Mouse (Mus musculus): Measurements from ENCODE around the gene 4931422A03Rik. TPM values are rescaled to one million over a fixed set of nuclear protein-coding genes. Genes with fewer than 3 reads are reported as not detected.

4931422A03Rik gene
- polyA plus RNA-seq, 1 experiment, result 0.19 TPM

- H3K4me2 ChIP-seq (ENCODE audit: low read depth), result no peak overlapping the region
- H3ac ChIP-seq (ENCODE audit: control insufficient read depth, insufficient read length), result no peak overlapping the region
- no peak for TF ChIP-seq SRF (IDR thresholded peaks at IDR 0.05; ENCODE audit: control insufficient read depth, insufficient read length, low read depth)
- TF ChIP-seq REST (IDR thresholded peaks at IDR 0.05; ENCODE audit: insufficient read depth, insufficient read length), result no peak
- TF ChIP-seq POLR2AphosphoS2 (IDR thresholded peaks at IDR 0.05; ENCODE audit: insufficient read length, low read depth), result no peak
- TF ChIP-seq CEBPB (IDR thresholded peaks at IDR 0.05; ENCODE audit: insufficient read depth, poor library complexity, severe bottlenecking), result no peak
- TF ChIP-seq USF1 (IDR thresholded peaks at IDR 0.05; ENCODE audit: low read depth), result no peak
- TF ChIP-seq E2F4 (IDR thresholded peaks at IDR 0.05; ENCODE audit: insufficient read depth), result no peak
- TF ChIP-seq MYOD1 (IDR thresholded peaks at IDR 0.05; ENCODE audit: control insufficient read depth in 1 of 3, insufficient read length in 2 of 3, low read depth in 2 of 3), result no peak
- TF ChIP-seq MYOG (IDR thresholded peaks at IDR 0.05; ENCODE audit: control insufficient read depth in 1 of 3, insufficient read depth in 1 of 3, insufficient read length in 2 of 3, low read depth in 2 of 3), result no peak
- TF ChIP-seq TCF12 (IDR thresholded peaks at IDR 0.05; ENCODE audit: insufficient read depth, poor library complexity, severe bottlenecking), result no peak
- TF ChIP-seq MAX (IDR thresholded peaks at IDR 0.05; ENCODE audit: low read depth), result no peak
- no peak for TF ChIP-seq TCF3 (IDR thresholded peaks at IDR 0.05; ENCODE audit: insufficient read length, low read depth)
- TF ChIP-seq POLR2A (IDR thresholded peaks at IDR 0.05; ENCODE audit: insufficient read length, low read depth), result no peak
- no peaks in the 10 kb centered on the region for H3K79me2 ChIP-seq (ENCODE audit: control insufficient read depth, insufficient read depth)
- H3K36me3 ChIP-seq (ENCODE audit: control insufficient read depth, insufficient read depth), result no peaks in the 10 kb centered on the region
- H3K27me3 ChIP-seq (ENCODE audit: control insufficient read depth, insufficient read depth, insufficient read length), result peaks cover 30% of the 10 kb centered on the region
- no peak overlapping the region for H3K4me3 ChIP-seq
Measured at GRCm38 (mm10) chr2:103917375-103917774, 110.8 kb downstream of the 4931422A03Rik start.

Other genes with a start within 250 kb of the 4931422A03Rik start
- gene Caprin1, start 230.7 kb downstream of the 4931422A03Rik start, polyA plus RNA-seq (2012; fragmentation: generic; extraction: Trizol), result 99.6 TPM
- gene Lmo2, start 70.4 kb downstream of the 4931422A03Rik start, polyA plus RNA-seq (2012; fragmentation: generic; extraction: Trizol), result 0.11 TPM
- gene Fbxo3, start 640 bp downstream of the 4931422A03Rik start, polyA plus RNA-seq (2012; fragmentation: generic; extraction: Trizol), result 9.3 TPM
- not detected for gene Gm10912, start 37.5 kb upstream of the 4931422A03Rik start, polyA plus RNA-seq (2012; fragmentation: generic; extraction: Trizol)
- not detected for gene Gm10799, start 40.2 kb upstream of the 4931422A03Rik start, polyA plus RNA-seq (2012; fragmentation: generic; extraction: Trizol)
- gene Cd59b, start 41.5 kb upstream of the 4931422A03Rik start, polyA plus RNA-seq (2012; fragmentation: generic; extraction: Trizol), result not detected
- 12.5 TPM for gene Cd59a, start 67.4 kb upstream of the 4931422A03Rik start, polyA plus RNA-seq (2012; fragmentation: generic; extraction: Trizol)
- gene A930018P22Rik, start 94.4 kb upstream of the 4931422A03Rik start, polyA plus RNA-seq (2012; fragmentation: generic; extraction: Trizol), result 0.08 TPM

Data from myocyte (in vitro differentiated cells).